In genomic region chr6:134149606-134150005, GRCm38 (mm10) we compare ENCODE assay signal across 20 mouse cellular contexts.
DNase-seq lines count a peak whose midpoint lies in the region; ATAC-seq lines count a peak whose summit lies in the region.
"Had no signal": no experiment of that assay in that cellular context is flagged by ENCODE, and none has a peak within 500 bp of the region (broad histone marks: within the 10 kb centered on the region; RNA-seq: fewer than 3 reads in every experiment).

No protein-coding gene starts in this region.

- WGBS in heart, embryonic 11.5 days (ENCODE audit: insufficient replicate concordance), result 92% methylated on average over 7 of the region's 7 CpGs
- 88% methylated on average over 7 of the region's 7 CpGs for WGBS in forebrain, embryonic 12.5 days

- H3K27ac ChIP-seq in heart, embryonic 11.5 days (ENCODE audit: low read depth, low read length), result no peak overlapping the region
- no peak overlapping the region for H3K27ac ChIP-seq in forebrain, embryonic 12.5 days

- no peak overlapping the region for H3K4me3 ChIP-seq in heart, embryonic 11.5 days (ENCODE audit: low read depth, low read length)
- no peak overlapping the region for H3K4me3 ChIP-seq in forebrain, embryonic 12.5 days (replicated peaks)

- H3K36me3 ChIP-seq in heart, embryonic 11.5 days (ENCODE audit: control insufficient read depth, insufficient read depth, low read length), result no peaks in the 10 kb centered on the region
- no peaks in the 10 kb centered on the region for H3K36me3 ChIP-seq in forebrain, embryonic 12.5 days (replicated peaks)

- ATAC-seq in heart, embryonic 11.5 days (replicated peaks; ENCODE audit: insufficient number of reproducible peaks, low FRiP score, low TSS enrichment), result no peak
- no peak for ATAC-seq in forebrain, embryonic 12.5 days (ENCODE audit: low FRiP score)
- ATAC-seq: activated CD4-positive, CD25-positive, alpha-beta regulatory T cell, adult 4 months; CD4-positive, CD25-positive, alpha-beta regulatory T cell, adult 4 months; Patski had no signal

- DNase-seq in heart, adult 11 months, result peak; percentile 81
- peak; percentile 51 for DNase-seq in brain, adult 2 months (ENCODE audit: low read depth, low spot score)
- DNase-seq: adrenal gland, adult 2 months; adrenal gland, adult 8-10 months; adrenal gland, postnatal 10 days; adrenal gland, postnatal 14 days; adrenal gland, postnatal 25 days; adrenal gland, postnatal 36 days; B cell, adult 2 months; cerebellum, adult 11 months; cerebellum, adult 11-12 months; cerebellum, adult 18-20 months; cerebellum, adult 2 months had no signal

- H3K4me2 ChIP-seq in heart, embryonic 11.5 days, result no peak overlapping the region
- no peak overlapping the region for H3K4me2 ChIP-seq in forebrain, embryonic 12.5 days

- H3K27me3 ChIP-seq in heart, embryonic 11.5 days (ENCODE audit: control insufficient read depth, insufficient read depth, low read length), result no peaks in the 10 kb centered on the region
- no peaks in the 10 kb centered on the region for H3K27me3 ChIP-seq in forebrain, embryonic 12.5 days
- H3K27me3 ChIP-seq: CH12.LX, Patski had no signal

- no peak overlapping the region for H3K9ac ChIP-seq in heart, embryonic 11.5 days (ENCODE audit: low read depth, low read length)
- no peak overlapping the region for H3K9ac ChIP-seq in forebrain, embryonic 12.5 days

- H3K4me1 ChIP-seq in heart, embryonic 11.5 days (ENCODE audit: control insufficient read depth, insufficient read depth, low read length), result peaks cover 63% of the 10 kb centered on the region
- peaks cover 39% of the 10 kb centered on the region for H3K4me1 ChIP-seq in forebrain, embryonic 12.5 days

- H3K9me3 ChIP-seq in heart, embryonic 11.5 days (replicated peaks; ENCODE audit: control insufficient read depth, low read length), result no peaks in the 10 kb centered on the region
- no peaks in the 10 kb centered on the region for H3K9me3 ChIP-seq in forebrain, embryonic 12.5 days
- H3K9me3 ChIP-seq: G1E had no signal
